In the genomic region with DNA sequence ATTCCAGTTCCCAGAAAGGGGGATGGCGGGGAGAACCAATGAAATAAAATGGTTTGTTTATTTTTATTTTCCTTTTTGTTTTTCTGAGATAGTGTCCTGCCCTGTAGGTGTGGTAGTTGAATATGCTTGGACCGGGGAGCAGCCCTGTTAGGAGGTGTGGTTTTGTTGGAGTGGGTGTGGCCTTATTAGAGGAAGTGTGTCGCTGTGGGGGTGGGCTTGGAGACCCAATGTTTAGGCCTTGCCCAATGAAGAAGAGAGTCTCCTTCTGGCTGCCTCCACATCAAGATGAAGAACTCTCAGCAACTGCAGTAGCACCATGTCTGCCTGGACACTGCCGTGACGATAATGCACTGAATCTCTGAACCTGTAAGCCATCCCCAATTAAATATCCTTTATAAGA, we compare ENCODE assay signal across 18 mouse cellular contexts. TPM values are rescaled to one million over a fixed set of nuclear protein-coding genes. Genes with fewer than 3 reads are reported as not detected.
"Had no signal": no experiment of that assay in that cellular context is flagged by ENCODE, and none has a peak within 500 bp of the region (broad histone marks: within the 10 kb centered on the region; RNA-seq: fewer than 3 reads in every experiment).

No protein-coding gene starts in this region.

- H3K27ac ChIP-seq: kidney, embryonic 15.5 days; layer of hippocampus, adult 2 months; left cerebral cortex, adult 2 months; liver, embryonic 14.5 days; lung, embryonic 15.5 days; midbrain, embryonic 10.5 days; midbrain, embryonic 13.5 days; neural tube, embryonic 13.5 days; stomach, postnatal 0 days had no signal

- ATAC-seq: midbrain, embryonic 13.5 days; midbrain, embryonic 16.5 days had no signal

- H3K4me3 ChIP-seq: kidney, embryonic 15.5 days; layer of hippocampus, adult 2 months; left cerebral cortex, adult 2 months; lung, embryonic 15.5 days; megakaryocyte, embryonic 14.5 days; midbrain, embryonic 10.5 days; midbrain, embryonic 13.5 days; myocyte; neural tube, embryonic 13.5 days had no signal

- H3K9ac ChIP-seq: kidney, embryonic 15.5 days; liver, embryonic 14.5 days; lung, embryonic 15.5 days; midbrain, embryonic 13.5 days; neural tube, embryonic 13.5 days had no signal

- H3K4me2 ChIP-seq: kidney, embryonic 15.5 days; lung, embryonic 15.5 days; midbrain, embryonic 13.5 days; neural tube, embryonic 13.5 days had no signal

- H3K4me1 ChIP-seq: midbrain, embryonic 10.5 days; midbrain, embryonic 13.5 days; neural tube, embryonic 13.5 days had no signal

- H3K27me3 ChIP-seq: kidney, embryonic 15.5 days; lung, embryonic 15.5 days; midbrain, embryonic 13.5 days; neural tube, embryonic 13.5 days had no signal

- H3K36me3 ChIP-seq: kidney, embryonic 15.5 days; lung, embryonic 15.5 days; midbrain, embryonic 10.5 days; midbrain, embryonic 13.5 days; neural tube, embryonic 13.5 days had no signal

- H3K9me3 ChIP-seq: kidney, embryonic 15.5 days; lung, embryonic 15.5 days; midbrain, embryonic 13.5 days; neural tube, embryonic 13.5 days had no signal

RNA-seq across cellular contexts. Expression of a gene that starts 13.4 kb away (rescaled TPM):
- total RNA-seq: layer of hippocampus, adult 2 months; layer of hippocampus, postnatal 36 days; liver, adult 2 months; monocyte, adult 5-6 weeks had no signal
- polyA plus RNA-seq: limb, embryonic 11.5 days; limb, embryonic 14.5 days; liver, adult 2 months; liver, embryonic 14.5 days; lung, embryonic 15.5 days; midbrain, embryonic 10.5 days; midbrain, embryonic 13.5 days; midbrain, embryonic 16.5 days; myocyte; neural tube, embryonic 13.5 days; urinary bladder, adult 2 months had no signal
